Mouse (Mus musculus): ENCODE results near the gene Chd9. TPM values are rescaled to one million over a fixed set of nuclear protein-coding genes. Genes with fewer than 3 reads are reported as not detected.
"Not testable (repeated sequence)": the region's sequence is repeated elsewhere in the genome, so short reads cannot be mapped to it uniquely, and the experiment has no call there.

The Chd9 gene
- polyA plus RNA-seq, 1 experiment: 271 TPM

GRCm38 (mm10) chr8:90907848-90908551, 79.8 kb downstream of the Chd9 start:
- under 1% methylated on average over 89 of the region's 89 CpGs for WGBS
- peak; percentile 99 for DNase-seq
- TF ChIP-seq CTCF (conservative IDR thresholded peaks at IDR 0.05; ENCODE audit: insufficient read depth, insufficient read length, low read depth, low read length): peak; percentile 40; the same call in 1 of the 2 replicates
- no peak for TF ChIP-seq POLR2A (IDR thresholded peaks at IDR 0.05; ENCODE audit: low read depth, low read length)

GRCm38 (mm10) chr8:90908580-90909471, 80.7 kb downstream of the Chd9 start:
- DNase-seq: peak; percentile 73
- H3K36me3 ChIP-seq (ENCODE audit: control insufficient read depth, insufficient read depth, low read length): no peaks in the 10 kb centered on the region
- under 1% methylated on average over 89 of the region's 89 CpGs for WGBS
- no peaks in the 10 kb centered on the region for H3K27me3 ChIP-seq (replicated peaks; ENCODE audit: control insufficient read depth, insufficient read depth, low read length)
- H3K27ac ChIP-seq (ENCODE audit: insufficient read depth, low read depth, low read length): peak overlapping the region; percentile 42; the same call in 1 of the 2 replicates
- TF ChIP-seq CTCF (conservative IDR thresholded peaks at IDR 0.05; ENCODE audit: insufficient read depth, insufficient read length, low read depth, low read length) (no peak), POLR2A (IDR thresholded peaks at IDR 0.05; ENCODE audit: low read depth, low read length) (no peak)
- peak overlapping the region; percentile 79 for H3K4me3 ChIP-seq (ENCODE audit: insufficient read depth, low read depth, low read length)
- H3K4me1 ChIP-seq (ENCODE audit: control insufficient read depth, insufficient read depth, low read length): no peaks in the 10 kb centered on the region

More at GRCm38 (mm10) chr8:90907848-90908551, 79.8 kb downstream of the Chd9 start:
- Histone ChIP-seq H3K27ac (ENCODE audit: insufficient read depth, low read depth, low read length) (peak overlapping the region; percentile 79), H3K4me3 (ENCODE audit: insufficient read depth, low read depth, low read length) (peak overlapping the region; percentile 79), H3K36me3 (ENCODE audit: control insufficient read depth, insufficient read depth, low read length) (no peaks in the 10 kb centered on the region), H3K4me1 (ENCODE audit: control insufficient read depth, insufficient read depth, low read length) (no peaks in the 10 kb centered on the region), H3K27me3 (replicated peaks; ENCODE audit: control insufficient read depth, insufficient read depth, low read length) (no peaks in the 10 kb centered on the region)

- Histone ChIP-seq H3K4me1 (ENCODE audit: control insufficient read depth, insufficient read depth, low read length) (no peaks in the 10 kb centered on the region), H3K36me3 (ENCODE audit: control insufficient read depth, insufficient read depth, low read length) (no peaks in the 10 kb centered on the region; the same call in 1 of the 2 replicates), H3K27me3 (replicated peaks; ENCODE audit: control insufficient read depth, insufficient read depth, low read length) (no peaks in the 10 kb centered on the region), H3K27ac (ENCODE audit: insufficient read depth, low read depth, low read length) (no peak overlapping the region), H3K4me3 (ENCODE audit: insufficient read depth, low read depth, low read length) (no peak overlapping the region)
- TF ChIP-seq CTCF (conservative IDR thresholded peaks at IDR 0.05; ENCODE audit: insufficient read depth, insufficient read length, low read depth, low read length) (no peak), POLR2A (IDR thresholded peaks at IDR 0.05; ENCODE audit: low read depth, low read length) (no peak)
- DNase-seq: no peak
- WGBS: 76% methylated on average over 3 of the region's 3 CpGs
Measured at GRCm38 (mm10) chr8:90923158-90923905, 95.2 kb downstream of the Chd9 start.

- Histone ChIP-seq H3K27ac (ENCODE audit: insufficient read depth, low read depth, low read length) (no peak overlapping the region), H3K36me3 (ENCODE audit: control insufficient read depth, insufficient read depth, low read length) (peaks cover 4% of the 10 kb centered on the region; the same call in 1 of the 2 replicates), H3K27me3 (replicated peaks; ENCODE audit: control insufficient read depth, insufficient read depth, low read length) (no peaks in the 10 kb centered on the region), H3K4me1 (ENCODE audit: control insufficient read depth, insufficient read depth, low read length) (no peaks in the 10 kb centered on the region), H3K4me3 (ENCODE audit: insufficient read depth, low read depth, low read length) (no peak overlapping the region)
- no peak for TF ChIP-seq CTCF (conservative IDR thresholded peaks at IDR 0.05; ENCODE audit: insufficient read depth, insufficient read length, low read depth, low read length)
- TF ChIP-seq POLR2A (IDR thresholded peaks at IDR 0.05; ENCODE audit: low read depth, low read length): no peak
- DNase-seq: no peak
- WGBS: 70% methylated on average over 1 of the region's 1 CpGs
Measured at GRCm38 (mm10) chr8:90928412-90928811, 100.3 kb downstream of the Chd9 start.

- not testable (repeated sequence) for H3K27me3 ChIP-seq (replicated peaks; ENCODE audit: control insufficient read depth, insufficient read depth, low read length); H3K36me3 ChIP-seq (ENCODE audit: control insufficient read depth, insufficient read depth, low read length); H3K4me1 ChIP-seq (ENCODE audit: control insufficient read depth, insufficient read depth, low read length); DNase-seq; H3K27ac ChIP-seq (ENCODE audit: insufficient read depth, low read depth, low read length); H3K4me3 ChIP-seq (ENCODE audit: insufficient read depth, low read depth, low read length)
Measured at GRCm38 (mm10) chr8:90930125-90930524, 102.0 kb downstream of the Chd9 start.

- Histone ChIP-seq H3K27me3 (replicated peaks; ENCODE audit: control insufficient read depth, insufficient read depth, low read length) (no peaks in the 10 kb centered on the region), H3K36me3 (ENCODE audit: control insufficient read depth, insufficient read depth, low read length) (peaks cover 4% of the 10 kb centered on the region; the same call in 1 of the 2 replicates), H3K4me1 (ENCODE audit: control insufficient read depth, insufficient read depth, low read length) (peaks cover 2% of the 10 kb centered on the region; the same call in 1 of the 2 replicates), H3K4me3 (ENCODE audit: insufficient read depth, low read depth, low read length) (no peak overlapping the region), H3K27ac (ENCODE audit: insufficient read depth, low read depth, low read length) (no peak overlapping the region)
- no peak for TF ChIP-seq CTCF (conservative IDR thresholded peaks at IDR 0.05; ENCODE audit: insufficient read depth, insufficient read length, low read depth, low read length)
- no peak for TF ChIP-seq POLR2A (IDR thresholded peaks at IDR 0.05; ENCODE audit: low read depth, low read length)
- no peak for DNase-seq
- WGBS: 63% methylated on average over 11 of the region's 11 CpGs
Measured at GRCm38 (mm10) chr8:90932934-90933333, 104.8 kb downstream of the Chd9 start.
